Mouse (Mus musculus) R1 (cell line): ENCODE data around the gene Mfsd13b.

ENCODE experiments used
- DNase-seq: peaks from one replicate; pipeline ENCODE4 v3.0.0-alpha.2; 2018; ENCODE audit warnings: low read depth, low spot score

Mfsd13b gene

DNA sequence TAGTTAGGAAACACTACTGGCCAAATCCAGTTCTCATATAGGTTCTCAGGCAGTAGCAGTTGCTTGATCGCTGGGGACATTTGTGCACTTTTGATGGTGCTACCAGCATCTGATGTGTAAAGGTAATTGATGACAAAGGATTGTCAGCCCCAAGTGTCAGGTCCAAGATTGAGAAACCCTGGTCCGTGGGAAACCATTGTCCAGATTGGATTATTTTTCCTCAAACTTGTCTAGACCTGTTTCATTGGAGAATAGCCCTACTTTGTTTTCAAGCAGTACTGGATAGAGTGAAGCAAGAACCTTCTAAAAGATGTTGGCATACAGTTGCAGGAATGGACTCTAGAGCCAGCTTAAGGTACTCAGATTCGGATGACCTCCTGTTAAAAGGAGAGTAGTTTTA lies 60.7 kb downstream of the Mfsd13b start:
- DNase-seq: no peak

DNA sequence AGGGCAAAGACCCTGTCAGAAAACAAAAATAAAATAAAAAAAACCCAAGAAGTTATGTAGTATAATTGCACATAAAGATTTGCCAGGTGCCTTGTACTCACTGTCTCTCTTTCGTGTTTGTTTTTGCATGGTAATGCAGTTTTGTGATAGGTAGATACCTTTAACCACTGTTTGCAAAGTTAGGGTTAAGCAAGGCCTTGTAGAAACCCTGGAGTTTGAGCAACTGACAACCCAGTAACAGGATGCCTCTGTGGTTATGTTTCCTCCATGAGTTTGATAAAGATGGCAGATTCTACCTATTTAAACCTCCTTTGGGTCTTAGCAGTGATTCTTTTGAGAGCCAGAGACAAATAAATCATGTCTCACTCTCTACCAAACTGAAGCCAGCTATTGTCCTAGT lies 61.2 kb downstream of the Mfsd13b start:
- DNase-seq: no peak

DNA sequence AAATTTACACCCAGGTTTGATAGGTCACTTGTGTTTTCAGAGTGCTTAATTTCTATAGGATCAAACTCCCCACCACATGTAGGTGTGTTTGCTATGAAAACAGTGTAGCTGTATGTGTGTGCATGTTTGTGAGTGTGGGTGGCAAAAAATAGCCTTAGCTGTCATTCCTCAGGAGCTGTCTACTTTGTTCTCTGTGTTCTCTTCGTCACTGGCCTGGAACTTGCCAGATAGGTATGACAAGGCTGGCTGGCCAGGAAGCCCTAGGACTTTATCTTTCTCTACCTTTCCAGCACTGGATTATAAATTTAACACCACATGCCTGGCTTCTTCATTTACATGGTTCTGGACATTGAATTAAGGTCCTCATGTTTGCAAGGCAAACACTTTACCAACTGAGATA lies 61.9 kb downstream of the Mfsd13b start:
- no peak for DNase-seq

GRCm38 (mm10) chr7:121045671-121046453 lies 63.6 kb downstream of the Mfsd13b start:
- no peak for DNase-seq

- no peak for DNase-seq
These were observed 65.3 kb downstream of the Mfsd13b start for GRCm38 (mm10) chr7:121047624-121048023.

GRCm38 (mm10) chr7:121053071-121053470 lies 70.8 kb downstream of the Mfsd13b start:
- no peak for DNase-seq

- no peak for DNase-seq
These were observed 77.3 kb downstream of the Mfsd13b start for GRCm38 (mm10) chr7:121059477-121060218.

DNA sequence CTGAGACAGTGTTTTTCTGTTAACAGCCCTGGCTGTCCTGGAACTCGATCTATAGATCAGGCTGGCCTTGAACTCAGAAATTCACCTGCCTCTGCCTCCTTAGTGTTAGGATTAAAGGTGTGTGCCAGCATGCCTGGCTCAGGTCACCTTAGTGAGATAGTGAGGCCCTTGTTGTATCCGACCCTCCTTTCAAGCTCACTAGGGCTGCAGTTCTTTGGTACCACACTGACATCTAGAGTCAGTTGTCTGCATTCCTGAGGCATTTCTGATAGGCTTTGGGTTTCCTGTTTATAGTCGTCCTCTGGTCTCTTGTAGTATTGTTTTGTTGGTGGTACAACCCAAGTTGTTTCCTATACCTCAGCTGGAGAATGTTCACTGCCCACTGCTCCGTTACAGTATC lies 82.0 kb downstream of the Mfsd13b start:
- no peak for DNase-seq
